Mouse (Mus musculus): Measurements from ENCODE around the gene B4galt1.

DNA sequence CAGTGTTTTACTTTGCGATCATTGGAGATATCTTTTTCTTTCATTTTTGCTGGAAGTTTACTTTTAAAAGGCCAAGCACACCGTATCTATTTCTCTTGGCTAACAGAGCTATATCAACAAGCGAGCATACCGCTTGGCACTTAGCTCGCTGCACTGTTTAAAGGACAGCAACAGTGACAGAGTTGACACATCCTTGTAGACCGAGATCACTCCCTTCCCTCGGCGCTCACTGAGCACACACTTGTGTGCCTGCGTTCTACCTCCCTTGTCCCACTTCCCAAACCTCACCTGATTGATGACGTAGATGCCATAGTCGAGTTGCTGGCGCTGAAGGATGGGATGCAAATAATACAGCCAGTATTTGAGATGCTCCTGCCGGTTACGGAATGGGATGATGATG is 30.7 kb downstream of the B4galt1 start:
- no peak for TF ChIP-seq CTCF (IDR thresholded peaks at IDR 0.05; ENCODE audit: low read depth, low read length)
- no peak for TF ChIP-seq GATA1 (IDR thresholded peaks at IDR 0.05; ENCODE audit: borderline replicate concordance, low read length)
- no peak for TF ChIP-seq POLR2AphosphoS5 (IDR thresholded peaks at IDR 0.05; ENCODE audit: insufficient replicate concordance, low read depth, low read length)
- TF ChIP-seq TAL1 (conservative IDR thresholded peaks at IDR 0.05; ENCODE audit: low read depth, low read length): no peak

Measured in G1E (cell line).